Mouse (Mus musculus) neural tube, embryonic 10.5 days (tissue): Measurements from ENCODE around the gene Golga4.

Experiments used
- DNase-seq: peaks from one replicate; pipeline ENCODE4 v3.0.0-alpha.2; 2017; ENCODE audit warnings: low spot score; ENCODE audit errors: extremely low spot score

Gene Golga4

GRCm38 (mm10) chr9:118521659-118522058 lies 15.6 kb downstream of the Golga4 start:
- DNase-seq: no peak

GRCm38 (mm10) chr9:118523738-118524137 lies 17.7 kb downstream of the Golga4 start:
- DNase-seq: no peak

- DNase-seq: no peak
These were observed 21.0 kb downstream of the Golga4 start for GRCm38 (mm10) chr9:118527056-118527455.

- no peak for DNase-seq
These were observed 23.7 kb downstream of the Golga4 start for GRCm38 (mm10) chr9:118529783-118530182.

- no peak for DNase-seq
These were observed 24.6 kb downstream of the Golga4 start for GRCm38 (mm10) chr9:118530679-118531078.

- no peak for DNase-seq
These were observed 26.6 kb downstream of the Golga4 start for GRCm38 (mm10) chr9:118532516-118533205.

- DNase-seq: no peak
These were observed 30.9 kb downstream of the Golga4 start for GRCm38 (mm10) chr9:118536946-118537345.

- DNase-seq: no peak
These were observed 31.6 kb downstream of the Golga4 start for GRCm38 (mm10) chr9:118537463-118538339.

- no peak for DNase-seq
These were observed 35.8 kb downstream of the Golga4 start for GRCm38 (mm10) chr9:118541851-118542250.

GRCm38 (mm10) chr9:118545146-118545545 lies 39.1 kb downstream of the Golga4 start:
- no peak for DNase-seq

GRCm38 (mm10) chr9:118548651-118549050 lies 42.6 kb downstream of the Golga4 start:
- no peak for DNase-seq

GRCm38 (mm10) chr9:118556951-118557780 lies 51.1 kb downstream of the Golga4 start:
- DNase-seq: no peak

GRCm38 (mm10) chr9:118563356-118563755 lies 57.3 kb downstream of the Golga4 start:
- no peak for DNase-seq

- DNase-seq: no peak
These were observed 57.8 kb downstream of the Golga4 start for GRCm38 (mm10) chr9:118563866-118564265.

GRCm38 (mm10) chr9:118564696-118565095 lies 58.6 kb downstream of the Golga4 start:
- no peak for DNase-seq

- DNase-seq: no peak
These were observed 63.3 kb downstream of the Golga4 start for GRCm38 (mm10) chr9:118569328-118569727.

- no peak for DNase-seq
These were observed 64.8 kb downstream of the Golga4 start for GRCm38 (mm10) chr9:118570865-118571264.

- DNase-seq: no peak
These were observed 65.6 kb downstream of the Golga4 start for GRCm38 (mm10) chr9:118571701-118572100.

GRCm38 (mm10) chr9:118574911-118575310 lies 68.8 kb downstream of the Golga4 start:
- DNase-seq: no peak

- DNase-seq: no peak
These were observed 74.3 kb downstream of the Golga4 start for GRCm38 (mm10) chr9:118580371-118580770.

GRCm38 (mm10) chr9:118582757-118583156 lies 76.7 kb downstream of the Golga4 start:
- DNase-seq: no peak

- no peak for DNase-seq
These were observed 78.8 kb downstream of the Golga4 start for GRCm38 (mm10) chr9:118584838-118585237.
